Mouse (Mus musculus) lung, adult 18-20 months (tissue): ENCODE measurements at regions not wholly inside any gene's neighbourhood (a gene's known extent, or its start where the extent isn't known, plus 50 kb on each side); places are given as distances from the start of the nearest gene placed in this dataset.

Experiments used
- DNase-seq, 2 experiments: peaks; one replicate each; pipeline ENCODE4 v3.0.0; 2022; ENCODE audit warnings: mixed read lengths in 2 of 2

- no peak for DNase-seq
These were observed 70.8 kb downstream of the Toporsl start for GRCm38 (mm10) chr4:52666768-52667480.

- no peak for DNase-seq
These were observed 104.8 kb upstream of the Olfr275 start for GRCm38 (mm10) chr4:52709563-52709962.

- DNase-seq = no peak
These were observed 88.2 kb upstream of the Olfr275 start for GRCm38 (mm10) chr4:52726203-52726602.

- DNase-seq = peak; percentile 5 to 6
These were observed 87.6 kb upstream of the Olfr275 start for GRCm38 (mm10) chr4:52726625-52727297.

GRCm38 (mm10) chr4:52733141-52733540, 81.3 kb upstream of the Olfr275 start:
- no peak for DNase-seq

GRCm38 (mm10) chr4:52739543-52740474, 74.6 kb upstream of the Olfr275 start:
- DNase-seq = no peak

GRCm38 (mm10) chr4:52752838-52753509, 61.4 kb upstream of the Olfr275 start:
- DNase-seq = no peak
